Mouse (Mus musculus) adipose tissue, adult 10 weeks (tissue): ENCODE results near the gene Sbk2. TPM values are rescaled to one million over a fixed set of nuclear protein-coding genes. Genes with fewer than 3 reads are reported as not detected.

Experiments
- polyA plus RNA-seq: library from polyadenylated mRNA; stranded (reverse); fragments of 350-450 nt; fragmentation: Illumina TruSeq; extraction: RNeasy Lipid Tissue Mini Kit (QIAGEN cat#74804); gene quantifications from one replicate; pipeline ENCODE4 v1.2.3, GENCODE M21; 2014; ENCODE audit warnings: low read depth, low replicate concordance

Gene Sbk2
- 1.8 TPM for polyA plus RNA-seq

DNA sequence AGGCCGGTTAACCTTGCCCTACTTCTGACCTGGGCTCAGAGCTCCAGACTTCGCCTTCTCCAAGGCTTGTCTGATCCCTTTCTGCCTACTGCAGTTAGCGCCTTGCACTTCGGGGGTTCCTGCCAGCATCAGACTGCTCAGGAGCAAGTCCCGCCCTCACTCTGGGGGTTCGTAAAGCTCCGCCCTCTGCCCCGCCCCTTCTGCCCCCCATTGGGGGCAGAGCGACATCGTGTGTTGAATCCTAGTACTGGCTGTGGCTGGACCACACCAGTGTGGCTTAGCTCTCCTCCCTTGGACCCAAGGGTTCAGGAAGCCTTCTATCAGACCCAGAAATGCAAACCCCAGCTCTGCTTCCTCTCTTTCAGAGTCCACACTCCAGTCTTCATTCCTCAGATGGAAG, at the start of gene Sbk2:
TSS of gene Sbk2 (minus strand) at position 135 of the 400 bp plus-strand sequence.

DNA sequence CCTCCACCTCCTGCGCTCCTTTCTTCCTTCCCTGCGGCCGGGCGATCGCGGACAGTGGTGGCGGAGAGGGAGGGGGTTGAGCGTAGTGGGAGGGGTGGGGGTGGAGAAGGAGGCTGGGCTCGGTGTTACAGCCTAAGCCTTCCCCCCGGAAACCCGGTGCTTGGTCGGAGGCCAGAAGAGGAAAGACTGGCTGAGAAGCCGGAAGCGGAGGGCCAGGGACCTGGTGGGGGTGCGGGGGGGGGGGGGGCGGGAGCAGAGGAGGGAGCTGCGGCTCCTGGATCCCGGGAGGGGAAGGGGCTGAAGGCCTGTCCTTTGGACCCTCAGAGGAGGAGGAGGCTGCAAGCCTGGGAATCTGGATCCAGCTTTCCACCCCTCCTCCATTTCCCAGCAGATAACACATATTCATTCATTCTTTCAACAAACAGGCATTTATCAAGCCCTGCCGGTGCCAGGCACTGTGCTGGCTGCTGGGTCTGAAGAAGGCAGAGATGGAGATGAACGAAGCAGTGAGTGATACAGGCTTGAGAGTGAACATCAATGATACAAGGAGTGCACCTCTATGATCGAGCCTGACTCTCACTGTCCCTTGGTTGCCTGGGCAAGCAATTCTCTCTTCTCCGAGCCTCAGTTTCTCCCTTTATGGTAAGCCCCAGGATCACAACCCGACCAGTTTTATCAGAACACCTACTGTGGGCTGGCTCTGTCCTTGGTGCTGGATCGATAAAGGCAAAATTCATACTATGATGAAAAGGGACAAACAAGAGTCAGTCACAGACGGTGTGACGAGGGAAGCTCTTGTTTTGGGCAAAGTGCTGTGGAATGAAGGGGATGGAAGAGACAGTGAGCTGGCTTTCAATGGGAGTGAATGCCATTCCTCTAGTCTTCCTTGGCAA, 32.0 kb upstream of the Sbk2 start, which contains the start of gene Zfp579:
TSS of gene Zfp579 (minus strand) at position 156 of the 893 bp plus-strand sequence.

DNA sequence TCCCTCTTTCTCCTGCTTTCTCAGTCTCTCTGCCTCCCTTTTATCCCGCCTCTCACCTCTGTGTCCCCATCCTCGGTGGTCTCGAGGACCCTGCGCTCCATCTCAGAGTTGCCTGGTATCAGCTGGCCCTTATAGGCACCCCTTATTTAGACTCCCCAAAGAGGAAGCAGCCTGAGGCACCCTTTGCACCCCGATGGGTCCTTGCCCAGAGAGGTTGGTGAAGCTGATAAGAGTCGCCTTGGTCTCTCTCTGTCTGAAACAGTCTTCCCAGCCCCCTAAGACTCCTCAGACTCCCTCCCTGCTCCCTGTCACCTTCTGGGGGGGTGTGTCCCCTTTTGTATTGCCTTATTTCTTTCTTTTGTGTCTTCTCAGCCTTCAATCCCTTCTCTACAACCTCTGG, 6.9 kb upstream of the Sbk2 start, which contains the start of gene Sbk3:
TSS of gene Sbk3 (minus strand) at position 101 of the 400 bp plus-strand sequence.

DNA sequence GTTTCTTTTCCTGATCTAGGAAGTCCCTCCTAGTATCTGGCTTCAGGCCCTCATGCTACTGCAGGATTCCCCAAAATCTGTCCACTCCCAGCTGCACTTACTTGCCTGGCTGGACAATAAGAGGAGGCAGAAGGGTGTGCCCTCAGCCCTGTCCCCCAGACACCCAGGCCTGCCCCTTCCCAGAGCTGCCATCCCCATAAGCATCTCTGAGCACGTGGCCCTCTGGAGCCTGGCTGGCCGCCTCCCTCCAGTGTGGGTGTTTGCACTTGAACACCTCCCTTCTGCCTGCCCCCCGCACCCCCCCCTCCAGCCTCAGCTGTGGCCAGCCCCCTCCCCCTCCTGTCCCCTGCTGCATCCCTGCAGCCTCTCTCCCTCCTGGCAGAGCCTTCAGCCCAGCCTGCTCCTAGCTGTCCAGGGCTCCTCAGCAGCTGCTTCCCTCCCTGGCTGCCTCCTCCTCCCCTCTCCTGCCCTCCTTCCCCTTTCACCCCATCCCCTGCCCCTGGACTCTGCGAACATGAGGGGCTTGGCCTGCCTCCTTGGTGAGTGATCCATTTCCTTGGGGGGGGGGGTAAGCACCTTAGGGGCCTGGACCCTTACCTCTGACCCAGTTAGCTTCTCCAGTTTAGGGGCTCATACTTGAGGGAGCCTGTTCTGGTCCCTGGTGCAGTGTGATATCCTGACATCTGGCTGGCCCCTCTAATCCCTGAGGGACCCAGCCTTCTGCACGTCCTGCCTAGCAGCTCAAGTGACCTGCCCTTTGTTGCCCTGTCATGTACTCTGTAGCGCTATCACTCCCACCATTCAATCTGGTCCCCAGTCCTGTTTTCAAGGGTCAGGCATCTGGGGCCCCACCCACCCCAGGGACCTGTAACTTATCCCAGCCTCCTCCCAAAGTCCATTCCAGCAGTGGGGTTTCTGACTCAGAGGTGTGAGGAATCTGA, 38.5 kb downstream of the Sbk2 start, which contains the start of gene Ssc5d:
TSS of gene Ssc5d (plus strand) at position 345 of the 941 bp plus-strand sequence.

DNA sequence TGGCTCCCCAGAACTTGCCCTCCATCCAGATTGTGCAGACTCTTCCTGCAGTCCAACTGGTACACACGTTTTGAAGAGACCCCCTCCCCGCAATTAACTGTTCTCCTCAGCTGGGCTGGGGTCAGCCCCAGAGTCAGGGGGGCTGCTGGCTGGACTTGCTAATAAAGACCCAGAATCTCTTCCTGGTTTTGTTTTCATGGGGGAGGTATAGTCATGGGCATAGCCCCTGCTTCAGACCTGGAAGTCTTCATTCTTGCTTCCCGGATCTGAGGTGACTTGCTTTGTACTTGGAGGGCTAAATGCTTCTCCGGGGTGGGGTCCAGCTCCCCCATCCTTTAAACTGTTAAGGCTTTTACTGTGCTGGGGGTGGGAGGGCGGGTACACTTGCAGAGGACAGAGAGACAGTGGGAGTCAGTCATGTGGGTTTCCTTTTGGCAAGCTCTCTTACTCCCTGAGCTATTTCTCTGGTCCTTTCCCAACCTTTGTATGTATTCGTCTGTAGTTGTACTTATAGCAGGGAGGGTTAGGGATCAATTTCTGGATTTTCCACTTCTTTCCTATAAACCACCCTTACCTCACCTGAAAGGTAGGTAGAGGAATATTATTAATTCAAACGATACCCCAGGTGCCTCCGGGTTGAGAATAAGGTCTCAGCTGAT, 42.3 kb downstream of the Sbk2 start, which contains the start of gene Nat14:
TSS of gene Nat14 (plus strand) at position 205 of the 659 bp plus-strand sequence.

DNA sequence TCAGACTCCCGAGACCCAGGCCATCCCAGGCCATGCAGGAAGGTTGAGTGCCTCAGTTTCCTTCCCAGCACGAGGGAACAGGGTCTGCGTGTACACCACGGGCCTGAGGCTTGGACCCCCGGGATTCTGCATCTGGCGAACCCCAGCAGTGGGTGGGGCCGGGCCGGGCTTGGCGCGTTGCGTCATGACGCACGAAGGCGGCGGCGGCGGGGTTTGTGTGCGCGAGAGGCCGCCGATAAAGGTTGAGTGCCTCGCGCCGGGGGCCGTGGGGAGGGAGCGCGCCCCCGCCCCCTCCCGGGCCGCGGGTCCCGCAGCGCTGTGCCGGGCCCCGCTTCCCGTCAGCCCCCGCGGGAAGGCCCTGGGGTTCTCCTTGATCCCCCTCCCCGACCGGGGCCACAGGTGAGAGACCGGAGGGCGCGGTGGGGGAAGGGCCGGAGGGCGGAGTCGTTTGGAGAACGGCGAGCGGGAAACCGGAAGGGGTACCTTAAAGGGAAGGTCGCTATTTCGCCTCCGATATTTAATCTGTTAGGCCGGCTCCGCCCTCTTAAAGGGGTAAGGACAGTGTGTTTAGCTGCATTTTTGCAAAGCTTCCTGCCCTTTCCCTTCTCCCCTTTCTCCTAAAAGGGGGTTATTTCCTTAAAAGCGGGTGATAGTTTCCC, 49.1 kb downstream of the Sbk2 start, which contains the start of gene Zfp628:
TSS of gene Zfp628 (plus strand) at position 211 of the 659 bp plus-strand sequence.

DNA sequence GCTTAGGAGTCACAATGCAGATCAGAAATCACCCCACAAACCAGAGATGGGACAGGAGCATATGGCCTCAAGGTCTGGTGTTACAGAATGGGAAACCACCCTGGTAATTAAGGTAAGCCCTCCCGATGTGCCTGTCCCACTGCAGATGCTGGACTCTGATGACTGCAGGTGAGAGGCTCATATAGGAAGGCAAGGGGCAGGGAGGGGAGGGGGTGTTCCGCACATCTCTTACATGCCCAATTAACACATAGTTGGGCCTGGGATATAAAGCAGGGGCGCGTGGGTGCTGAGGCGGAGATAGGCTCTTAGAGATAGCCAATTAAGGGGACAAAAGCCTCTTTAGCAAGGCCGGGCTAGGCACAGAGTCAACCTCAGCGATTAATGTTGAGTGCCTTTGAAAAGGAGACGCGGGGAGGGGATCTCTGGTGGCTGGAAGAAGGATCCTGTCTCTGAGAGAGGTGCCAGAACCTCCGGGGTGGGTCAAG, 57.7 kb downstream of the Sbk2 start, which contains the start of gene Gm36210:
TSS of gene Gm36210 (minus strand) at position 51 of the 485 bp plus-strand sequence.

Other genes starting within 250 kb of the Sbk2 start
- gene Tmem150b, start 239.2 kb downstream of the Sbk2 start, polyA plus RNA-seq = 0.60 TPM
- gene Kmt5c, start 224.3 kb downstream of the Sbk2 start, polyA plus RNA-seq = 49.2 TPM
- gene Cox6b2, start 211.3 kb downstream of the Sbk2 start, polyA plus RNA-seq = 28.9 TPM
- gene Fam71e2, start 193.1 kb downstream of the Sbk2 start, polyA plus RNA-seq = 3.3 TPM
- 0.32 TPM for gene Il11, start 181.5 kb downstream of the Sbk2 start, polyA plus RNA-seq
- 2.2 TPM for gene Tmem190, start 181.5 kb downstream of the Sbk2 start, polyA plus RNA-seq
- 6.7 TPM for gene Tmem238, start 174.8 kb downstream of the Sbk2 start, polyA plus RNA-seq
- gene Rpl28, start 171.5 kb downstream of the Sbk2 start, polyA plus RNA-seq = 632 TPM
- gene Ube2s, start 151.8 kb downstream of the Sbk2 start, polyA plus RNA-seq = 108 TPM
- gene Shisa7, start 119.7 kb downstream of the Sbk2 start, polyA plus RNA-seq = 1.9 TPM
- gene Isoc2b, start 94.1 kb downstream of the Sbk2 start, polyA plus RNA-seq = 29.3 TPM
- 35.3 TPM for gene Isoc2a, start 87.3 kb downstream of the Sbk2 start, polyA plus RNA-seq
- not detected for gene Gm36210, start 57.9 kb downstream of the Sbk2 start, polyA plus RNA-seq
- 6.5 TPM for gene Zfp628, start 49.2 kb downstream of the Sbk2 start, polyA plus RNA-seq
- gene Nat14, start 42.4 kb downstream of the Sbk2 start, polyA plus RNA-seq = 5.1 TPM
- 12.2 TPM for gene Ssc5d, start 38.6 kb downstream of the Sbk2 start, polyA plus RNA-seq
- 0.24 TPM for gene Sbk3, start 6.8 kb upstream of the Sbk2 start, polyA plus RNA-seq
- 31.4 TPM for gene Zfp579, start 31.8 kb upstream of the Sbk2 start, polyA plus RNA-seq
- 17.1 TPM for gene Zfp524, start 50.0 kb upstream of the Sbk2 start, polyA plus RNA-seq
- gene Fiz1, start 50.3 kb upstream of the Sbk2 start, polyA plus RNA-seq = 19.0 TPM
- not detected for gene Gm44973, start 51.1 kb upstream of the Sbk2 start, polyA plus RNA-seq
- 20.8 TPM for gene Zfp865, start 56.0 kb upstream of the Sbk2 start, polyA plus RNA-seq
- gene Ccdc106, start 56.1 kb upstream of the Sbk2 start, polyA plus RNA-seq = 3.0 TPM
- not detected for gene 4632433K11Rik, start 69.7 kb upstream of the Sbk2 start, polyA plus RNA-seq
- 6.3 TPM for gene Zfp784, start 74.0 kb upstream of the Sbk2 start, polyA plus RNA-seq
- 6.7 TPM for gene Zfp580, start 87.1 kb upstream of the Sbk2 start, polyA plus RNA-seq
- gene U2af2, start 97.7 kb upstream of the Sbk2 start, polyA plus RNA-seq = 152 TPM
- 106 TPM for gene Epn1, start 115.8 kb upstream of the Sbk2 start, polyA plus RNA-seq
- not detected for gene Rfpl4, start 152.5 kb upstream of the Sbk2 start, polyA plus RNA-seq
- gene Rasl2-9, start 161.5 kb upstream of the Sbk2 start, polyA plus RNA-seq = 5.3 TPM
- not detected for gene Vmn1r55, start 185.3 kb upstream of the Sbk2 start, polyA plus RNA-seq
- not detected for gene Vmn1r56, start 232.3 kb upstream of the Sbk2 start, polyA plus RNA-seq